7 mouse cellular contexts compared by ENCODE assay signal in genomic region chr2:69712171-69712570, GRCm38 (mm10). TPM values are rescaled to one million over a fixed set of nuclear protein-coding genes. Genes with fewer than 3 reads are reported as not detected.
DNase-seq lines count a peak whose midpoint lies in the region; ATAC-seq and TF ChIP-seq lines count a peak whose summit lies in the region.

No protein-coding gene starts in this region.

- DNase-seq in heart, postnatal 14 days = no peak
- DNase-seq in neural tube, embryonic 10.5 days (ENCODE audit: extremely low spot score, low spot score) = no peak
- DNase-seq in heart, postnatal 0 days (ENCODE audit: low spot score) = no peak
- no peak for DNase-seq in stomach, postnatal 0 days (ENCODE audit: low spot score)
- no peak for DNase-seq in urinary bladder, adult 18-20 months (ENCODE audit: low spot score in 2 of 2)

- H3K36me3 ChIP-seq in heart, embryonic 15.5 days = peaks cover 7% of the 10 kb centered on the region
- peaks cover 16% of the 10 kb centered on the region for H3K36me3 ChIP-seq in neural tube, embryonic 13.5 days
- H3K36me3 ChIP-seq in heart, postnatal 0 days (replicated peaks; ENCODE audit: control insufficient read depth, insufficient read depth, low read length) = peaks cover 22% of the 10 kb centered on the region
- no peaks in the 10 kb centered on the region for H3K36me3 ChIP-seq in stomach, postnatal 0 days (ENCODE audit: control insufficient read depth, insufficient read depth, low read length)

- no peak overlapping the region for H3K9ac ChIP-seq in heart, embryonic 15.5 days
- H3K9ac ChIP-seq in neural tube, embryonic 13.5 days = no peak overlapping the region
- no peak overlapping the region for H3K9ac ChIP-seq in heart, postnatal 0 days (replicated peaks; ENCODE audit: low read depth, low read length)
- H3K9ac ChIP-seq in stomach, postnatal 0 days (ENCODE audit: low read length) = no peak overlapping the region

- no peak for TF ChIP-seq EP300 in heart, postnatal 0 days (IDR thresholded peaks at IDR 0.05; ENCODE audit: low read depth)
- TF ChIP-seq EP300 in stomach, postnatal 0 days (optimal IDR thresholded peaks at IDR 0.05) = no peak

- ATAC-seq in heart, embryonic 15.5 days (replicated peaks; ENCODE audit: insufficient number of reproducible peaks, insufficient read depth, low FRiP score, low read depth) = no peak
- ATAC-seq in neural tube, embryonic 13.5 days (ENCODE audit: low read depth) = no peak
- no peak for ATAC-seq in heart, postnatal 0 days (ENCODE audit: insufficient read depth, low read depth)
- no peak for ATAC-seq in stomach, postnatal 0 days (ENCODE audit: low FRiP score, low TSS enrichment)

- intact Hi-C loops in heart, postnatal 14 days (cut with DNase I) = no loop called here

- WGBS in heart, embryonic 15.5 days = 87% methylated on average over 14 of the region's 14 CpGs
- 88% methylated on average over 14 of the region's 14 CpGs for WGBS in neural tube, embryonic 13.5 days
- 82% methylated on average over 14 of the region's 14 CpGs for WGBS in heart, postnatal 0 days
- WGBS in stomach, postnatal 0 days = 73% methylated on average over 14 of the region's 14 CpGs

- peak overlapping the region; percentile 87; the same call in 1 of the 2 replicates for H3K4me3 ChIP-seq in heart, embryonic 15.5 days
- H3K4me3 ChIP-seq in neural tube, embryonic 13.5 days = no peak overlapping the region
- peak overlapping the region; percentile 80; the same call in 1 of the 2 replicates for H3K4me3 ChIP-seq in heart, postnatal 0 days (ENCODE audit: low read depth, low read length)
- H3K4me3 ChIP-seq in stomach, postnatal 0 days (ENCODE audit: low read depth, low read length) = no peak overlapping the region

- H3K9me3 ChIP-seq in heart, embryonic 15.5 days (replicated peaks) = no peaks in the 10 kb centered on the region
- no peaks in the 10 kb centered on the region for H3K9me3 ChIP-seq in neural tube, embryonic 13.5 days
- H3K9me3 ChIP-seq in heart, postnatal 0 days (replicated peaks; ENCODE audit: control insufficient read depth, low read length) = no peaks in the 10 kb centered on the region
- no peaks in the 10 kb centered on the region for H3K9me3 ChIP-seq in stomach, postnatal 0 days (ENCODE audit: control insufficient read depth, low read length)

- TF ChIP-seq CTCF in heart, postnatal 0 days (IDR thresholded peaks at IDR 0.05; ENCODE audit: low read depth) = no peak
- no peak for TF ChIP-seq CTCF in stomach, postnatal 0 days (IDR thresholded peaks at IDR 0.05; ENCODE audit: low read depth)

- peaks cover 3% of the 10 kb centered on the region; the same call in 1 of the 2 replicates for H3K27me3 ChIP-seq in heart, embryonic 15.5 days
- H3K27me3 ChIP-seq in neural tube, embryonic 13.5 days = peaks cover 6% of the 10 kb centered on the region
- no peaks in the 10 kb centered on the region for H3K27me3 ChIP-seq in heart, postnatal 0 days (ENCODE audit: control insufficient read depth, insufficient read depth, low read length)
- no peaks in the 10 kb centered on the region for H3K27me3 ChIP-seq in stomach, postnatal 0 days (ENCODE audit: control insufficient read depth, insufficient read depth, low read length)

- peaks cover 6% of the 10 kb centered on the region; the same call in 1 of the 2 replicates for H3K4me1 ChIP-seq in heart, embryonic 15.5 days (replicated peaks)
- peaks cover 10% of the 10 kb centered on the region for H3K4me1 ChIP-seq in neural tube, embryonic 13.5 days (replicated peaks)
- 0 out of 2 replicates have a peak, but pooled peaks cover 6% of the 10 kb centered on the region for H3K4me1 ChIP-seq in heart, postnatal 0 days (ENCODE audit: control insufficient read depth, insufficient read depth)
- no peaks in the 10 kb centered on the region for H3K4me1 ChIP-seq in stomach, postnatal 0 days (replicated peaks; ENCODE audit: control insufficient read depth, insufficient read depth)

- no peak overlapping the region for H3K27ac ChIP-seq in heart, embryonic 15.5 days
- no peak overlapping the region for H3K27ac ChIP-seq in neural tube, embryonic 13.5 days (replicated peaks)
- H3K27ac ChIP-seq in heart, postnatal 0 days (ENCODE audit: low read depth) = 0 out of 2 replicates have a peak overlapping the region, but pooled peaks have one; percentile 91
- H3K27ac ChIP-seq in stomach, postnatal 0 days (replicated peaks) = no peak overlapping the region

- H3K4me2 ChIP-seq in heart, embryonic 15.5 days = peak overlapping the region; percentile 74
- peak overlapping the region; percentile 84 for H3K4me2 ChIP-seq in neural tube, embryonic 13.5 days
- peak overlapping the region; percentile 90 for H3K4me2 ChIP-seq in heart, postnatal 0 days (ENCODE audit: low read depth, low read length)
- H3K4me2 ChIP-seq in stomach, postnatal 0 days (replicated peaks; ENCODE audit: low read depth) = 0 out of 2 replicates have a peak overlapping the region, but pooled peaks have one; percentile 89

RNA-seq across cellular contexts. Expression of gene Fastkd1, which starts 1.1 kb away (rescaled TPM):
- polyA plus RNA-seq in heart, embryonic 15.5 days (2015; fragmentation: Nextera tagmentation; extraction: Ambion mirVana) = 18.8 and 19.0 TPM in 2 replicates
- total RNA-seq in heart, postnatal 14 days (2021) = 10 to 100 TPM; 29.7 to 30.5 TPM
- polyA plus RNA-seq in neural tube, embryonic 13.5 days (2015; fragmentation: Nextera tagmentation; extraction: Ambion mirVana) = 14.4 and 14.8 TPM in 2 replicates
- total RNA-seq in heart, postnatal 0 days (2014; rRNA removed; ENCODE audit: low replicate concordance) = 22.5 and 40.3 TPM in 2 replicates
- polyA plus RNA-seq in heart, postnatal 0 days (2015; fragmentation: Nextera tagmentation; extraction: Ambion mirVana) = 18.7 and 18.9 TPM in 2 replicates
- polyA plus RNA-seq in stomach, postnatal 0 days (2015; fragmentation: Nextera tagmentation; extraction: Ambion mirVana) = 5.6 and 5.7 TPM in 2 replicates

RNA-seq across cellular contexts. Expression of gene Ppig, which starts 10.2 kb away (rescaled TPM):
- polyA plus RNA-seq in heart, embryonic 15.5 days (2015; fragmentation: Nextera tagmentation; extraction: Ambion mirVana) = 83.5 and 98.4 TPM in 2 replicates
- total RNA-seq in heart, postnatal 14 days (2021) = 10 to 100 TPM; 44.0 to 44.9 TPM
- polyA plus RNA-seq in neural tube, embryonic 13.5 days (2015; fragmentation: Nextera tagmentation; extraction: Ambion mirVana) = 103 and 119 TPM in 2 replicates
- total RNA-seq in heart, postnatal 0 days (2014; rRNA removed; ENCODE audit: low replicate concordance) = 3.6 and 19.9 TPM in 2 replicates
- polyA plus RNA-seq in heart, postnatal 0 days (2015; fragmentation: Nextera tagmentation; extraction: Ambion mirVana) = 87.8 and 91.6 TPM in 2 replicates
- polyA plus RNA-seq in stomach, postnatal 0 days (2015; fragmentation: Nextera tagmentation; extraction: Ambion mirVana) = 83.7 and 85.2 TPM in 2 replicates

RNA-seq across cellular contexts. Expression of gene Klhl41, which starts 42.3 kb away (rescaled TPM):
- 15.0 and 23.9 TPM in 2 replicates for polyA plus RNA-seq in heart, embryonic 15.5 days (2015; fragmentation: Nextera tagmentation; extraction: Ambion mirVana)
- total RNA-seq in heart, postnatal 14 days (2021) = 10 to 100 TPM; 60.5 to 62.0 TPM
- polyA plus RNA-seq in neural tube, embryonic 13.5 days (2015; fragmentation: Nextera tagmentation; extraction: Ambion mirVana) = 0.99 and 3.6 TPM in 2 replicates
- 26.5 and 42.0 TPM in 2 replicates for total RNA-seq in heart, postnatal 0 days (2014; rRNA removed; ENCODE audit: low replicate concordance)
- 35.4 and 36.9 TPM in 2 replicates for polyA plus RNA-seq in heart, postnatal 0 days (2015; fragmentation: Nextera tagmentation; extraction: Ambion mirVana)
- 0.28 and 0.67 TPM in 2 replicates for polyA plus RNA-seq in stomach, postnatal 0 days (2015; fragmentation: Nextera tagmentation; extraction: Ambion mirVana)

Comparison
In these comparisons a context has a peak if more than half of its experiments do, and no peak if none do; other contexts are left out.
1. H3K4me3 ChIP-seq: peak in heart, embryonic 15.5 days (single experiment) and heart, postnatal 0 days (single experiment); none in neural tube, embryonic 13.5 days (single experiment) and stomach, postnatal 0 days (single experiment).
2. Peak in every context shown above with its lines, with median percentiles within 50 percentile points of each other: H3K4me2 ChIP-seq.